Mouse (Mus musculus): ENCODE data around the gene Eno1. TPM values are rescaled to one million over a fixed set of nuclear protein-coding genes. Genes with fewer than 3 reads are reported as not detected.
A peak's percentile ranks its signal among the peaks of the same experiment; 100 is the strongest.

Gene Eno1
- 979 and 1,007 TPM in 2 replicates for polyA plus RNA-seq (2012; rRNA removed)

DNA sequence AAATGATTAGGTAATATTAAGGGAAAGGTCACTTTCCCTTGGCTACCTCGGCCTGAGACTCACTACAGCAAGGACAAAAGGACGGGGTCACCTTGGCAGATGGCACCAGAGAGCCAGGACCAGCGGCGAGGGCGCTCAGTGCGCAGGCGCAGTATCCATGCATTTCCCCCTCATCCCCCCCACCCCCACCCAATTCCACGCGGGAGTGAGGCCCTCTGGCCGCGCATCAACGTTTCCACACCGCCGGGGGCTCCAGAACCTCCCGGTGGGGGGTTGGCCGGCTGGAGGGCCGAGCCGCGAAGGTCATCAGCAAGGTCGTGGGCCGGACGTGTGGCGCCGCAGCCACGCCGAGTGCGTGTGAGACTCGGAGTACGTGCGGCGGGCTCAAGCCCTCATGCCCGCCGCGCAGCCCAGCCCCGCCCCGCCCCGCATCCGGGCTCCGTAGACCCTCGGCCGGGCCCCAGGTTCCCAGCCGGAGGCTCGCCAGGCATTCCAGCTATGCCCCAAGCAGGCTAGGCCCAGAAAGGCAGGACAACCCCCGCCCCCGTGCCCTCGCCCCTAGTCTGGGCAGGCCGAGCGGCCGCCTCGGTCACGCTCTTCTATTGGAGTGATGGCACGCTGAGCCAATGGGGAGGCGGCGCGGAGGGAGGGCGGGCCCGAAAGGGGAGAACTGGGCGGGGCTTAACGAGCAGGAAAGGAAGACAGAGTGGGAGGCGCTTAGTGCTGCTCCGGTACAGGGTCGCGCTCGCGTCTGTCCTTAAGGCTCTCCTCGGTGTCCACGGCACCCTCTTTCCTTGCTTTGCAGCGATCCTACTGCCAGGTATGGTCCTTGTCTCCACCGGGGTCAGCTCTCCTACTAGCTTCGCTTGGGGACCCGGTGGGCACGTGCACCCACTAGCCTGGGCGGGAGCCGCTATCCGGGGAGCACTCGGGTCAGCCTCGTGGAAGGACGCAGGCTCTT is at the start of gene Eno1:
TSS of gene Eno1 (plus strand) at position 201 of the 961 bp plus-strand sequence.
- DNase-seq (ENCODE audit: extremely low spot score in 1 of 2, low spot score in 1 of 2): peak; percentile 87 to 98

DNA sequence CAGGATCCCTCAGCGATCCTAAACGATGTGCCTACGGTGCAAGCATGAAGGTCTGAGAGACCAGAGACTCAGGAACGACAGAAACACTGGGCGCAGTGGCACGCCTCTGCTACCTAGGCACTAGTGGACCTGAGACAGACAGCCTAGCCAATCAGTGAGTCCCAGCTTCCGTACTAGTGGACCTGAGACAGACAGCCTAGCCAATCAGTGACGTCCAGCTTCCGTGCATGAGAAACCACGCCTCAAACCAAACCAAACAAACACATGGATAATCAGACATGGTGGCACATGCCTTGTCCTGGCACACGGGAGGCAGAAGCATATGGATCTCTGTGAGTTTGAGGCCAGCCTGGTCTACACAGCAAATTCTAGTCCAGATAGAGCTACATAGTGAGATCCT is 48.3 kb upstream of the Eno1 start:
- no peak for DNase-seq (ENCODE audit: extremely low spot score in 1 of 2, low spot score in 1 of 2)

DNA sequence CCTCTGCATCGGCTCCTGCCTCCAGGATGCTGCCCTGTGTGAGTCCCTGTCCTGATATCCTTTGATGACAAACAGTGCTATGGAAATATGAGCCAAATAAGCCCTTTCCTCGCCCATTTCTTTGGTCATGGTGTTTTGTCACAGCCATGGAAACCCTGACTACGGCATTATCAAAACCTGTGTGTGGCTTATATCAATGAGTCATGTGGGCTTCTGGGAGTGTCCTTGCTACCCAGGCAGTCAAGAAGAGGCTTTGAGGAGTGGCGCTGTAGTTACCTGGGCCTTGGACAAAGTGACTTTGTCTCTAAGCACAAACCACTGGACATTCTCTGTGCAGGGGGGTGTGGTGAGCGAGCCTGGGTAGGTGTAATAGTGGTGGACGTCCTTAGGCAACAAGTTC is 44.3 kb upstream of the Eno1 start:
- DNase-seq (ENCODE audit: extremely low spot score in 1 of 2, low spot score in 1 of 2): no peak

DNA sequence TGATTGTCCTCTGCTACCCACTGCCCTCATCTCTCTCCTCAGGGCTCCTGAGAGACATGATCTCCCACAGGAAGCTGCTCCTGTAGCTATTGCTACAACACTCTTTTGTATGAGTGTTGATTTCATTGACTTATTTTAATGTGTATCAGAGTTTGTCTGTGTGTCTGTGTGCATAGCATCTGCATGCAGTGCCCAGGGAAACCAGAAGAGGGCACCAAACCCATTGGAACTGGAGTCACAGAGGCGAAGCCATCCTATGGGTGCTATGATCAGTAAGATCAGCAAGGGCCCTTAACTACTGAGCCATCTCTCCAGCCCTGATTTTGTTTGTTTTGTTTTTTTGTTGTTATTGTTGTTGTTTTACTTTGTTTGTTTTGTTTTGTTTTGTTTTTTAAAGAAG is 42.6 kb upstream of the Eno1 start:
- DNase-seq (ENCODE audit: extremely low spot score in 1 of 2, low spot score in 1 of 2): peak in 1 of 2 experiments; percentile 42

DNA sequence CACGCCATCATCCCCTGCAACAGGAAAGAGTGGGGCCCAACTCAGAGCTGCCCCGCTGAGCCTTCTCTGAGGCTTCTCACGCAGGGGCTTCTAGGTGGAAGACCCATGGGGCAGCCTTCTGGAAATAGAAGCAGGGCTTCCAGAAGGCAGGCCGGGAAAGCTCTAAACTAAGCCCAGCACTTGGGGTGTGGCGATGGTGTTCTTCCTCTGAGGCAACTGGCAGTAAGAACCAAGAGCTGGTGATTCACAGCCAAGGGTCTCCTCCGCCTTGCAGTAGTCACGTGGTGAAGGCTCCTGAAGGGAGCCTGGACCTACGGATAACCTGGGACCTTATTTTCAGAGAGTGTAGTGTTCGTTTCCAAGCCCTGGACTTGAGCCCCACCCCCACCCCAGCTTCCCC is 38.3 kb upstream of the Eno1 start:
- no peak for DNase-seq (ENCODE audit: extremely low spot score in 1 of 2, low spot score in 1 of 2)

DNA sequence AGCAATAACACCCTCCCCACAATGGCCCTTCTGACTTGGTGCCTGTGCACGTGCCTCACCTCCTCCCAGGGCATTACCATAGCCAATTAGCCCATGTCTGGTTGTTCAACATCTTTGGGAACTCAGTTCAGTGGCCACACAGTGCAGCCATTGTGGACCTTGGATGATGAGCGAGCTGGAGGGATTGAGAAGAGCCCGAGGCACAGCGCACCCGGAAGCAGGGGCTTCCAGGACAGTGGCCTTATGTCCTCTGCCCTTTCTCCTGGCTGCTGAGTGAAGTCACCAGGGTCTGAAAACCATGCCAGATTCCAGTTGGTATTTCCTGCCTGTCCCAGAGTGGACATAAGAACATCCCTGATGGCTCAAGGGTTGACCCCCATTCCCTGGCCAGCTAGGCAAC is 35.3 kb upstream of the Eno1 start, which contains the start of gene Car6:
TSS of gene Car6 (minus strand) at position 101 of the 400 bp plus-strand sequence.
- DNase-seq (ENCODE audit: extremely low spot score in 1 of 2, low spot score in 1 of 2): no peak

- no peak for DNase-seq (ENCODE audit: extremely low spot score in 1 of 2, low spot score in 1 of 2)
These were observed 33.8 kb upstream of the Eno1 start for GRCm38 (mm10) chr4:150202702-150203101.

DNA sequence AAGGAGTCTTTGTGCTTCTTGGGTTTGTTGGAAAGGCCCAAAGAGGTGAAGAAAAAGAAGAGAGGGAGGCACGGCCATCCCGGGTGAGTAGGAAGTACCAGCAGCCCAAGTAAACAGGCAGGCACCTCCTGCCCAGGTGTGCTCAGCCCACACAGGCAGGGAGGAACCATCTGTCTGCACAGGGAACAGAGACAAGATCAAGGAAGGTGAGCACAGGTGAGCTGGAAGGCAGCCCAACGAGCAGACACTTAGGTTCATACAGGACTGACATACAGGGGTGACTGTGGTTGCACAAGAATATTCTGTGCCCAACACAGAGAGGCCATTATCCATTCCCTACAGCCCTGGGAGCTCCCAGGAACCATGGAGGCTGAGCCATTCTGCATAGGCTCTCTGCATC is 31.6 kb upstream of the Eno1 start:
- no peak for DNase-seq (ENCODE audit: extremely low spot score in 1 of 2, low spot score in 1 of 2)

- no peak for DNase-seq (ENCODE audit: extremely low spot score in 1 of 2, low spot score in 1 of 2)
These were observed 26.8 kb upstream of the Eno1 start for GRCm38 (mm10) chr4:150209751-150210150.

GRCm38 (mm10) chr4:150210306-150210705 is 26.2 kb upstream of the Eno1 start:
- DNase-seq (ENCODE audit: extremely low spot score in 1 of 2, low spot score in 1 of 2): no peak

DNA sequence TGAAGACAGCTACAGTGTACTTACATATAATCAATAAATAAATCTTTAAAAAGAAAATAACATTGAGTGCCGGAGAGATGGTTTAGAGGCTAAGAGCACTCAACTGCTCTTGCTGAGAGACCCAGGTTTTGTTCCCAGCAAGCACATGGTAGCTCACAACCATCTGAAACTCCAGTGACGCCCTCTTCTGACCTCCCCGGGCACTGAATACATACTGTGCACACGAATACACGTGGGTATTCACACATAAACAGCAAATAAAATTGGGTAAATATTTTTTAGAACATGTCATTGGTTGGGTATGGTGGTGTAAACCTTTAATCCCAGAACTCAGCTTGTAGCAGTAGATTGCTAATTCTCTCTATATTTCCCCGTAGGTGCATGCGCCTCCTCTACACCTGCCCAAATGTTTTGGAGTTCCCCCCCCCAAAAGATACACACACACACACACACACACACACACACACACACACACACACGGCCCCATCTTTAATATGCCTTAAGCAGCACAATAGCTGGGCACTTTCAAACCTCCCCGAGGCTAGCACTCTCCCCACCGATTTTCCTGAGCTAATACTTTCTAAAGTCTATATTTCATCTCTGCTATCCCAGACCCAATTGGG is 24.5 kb upstream of the Eno1 start:
- no peak for DNase-seq (ENCODE audit: extremely low spot score in 1 of 2, low spot score in 1 of 2)

DNA sequence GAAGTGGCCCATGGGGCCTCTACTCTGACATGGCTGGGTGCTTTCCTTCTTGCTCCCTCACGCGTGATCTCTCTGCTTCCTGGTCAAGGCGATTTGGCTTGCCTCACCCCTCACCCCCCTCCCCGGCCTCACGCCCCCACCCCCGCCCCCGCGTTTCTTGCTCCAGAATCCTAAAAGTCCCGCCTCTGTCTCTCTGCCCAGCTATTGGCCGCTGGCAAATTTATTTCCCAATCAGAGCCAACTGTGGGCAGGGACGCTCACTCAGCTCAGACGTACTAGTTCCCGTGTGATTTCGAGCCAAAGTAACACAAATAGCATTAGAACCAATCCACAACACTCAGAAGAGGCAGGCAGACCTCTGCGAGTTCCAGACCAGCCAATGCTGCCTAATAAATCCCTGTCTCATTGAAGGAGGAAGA is 24.0 kb upstream of the Eno1 start:
- DNase-seq (ENCODE audit: extremely low spot score in 1 of 2, low spot score in 1 of 2): no peak

DNA sequence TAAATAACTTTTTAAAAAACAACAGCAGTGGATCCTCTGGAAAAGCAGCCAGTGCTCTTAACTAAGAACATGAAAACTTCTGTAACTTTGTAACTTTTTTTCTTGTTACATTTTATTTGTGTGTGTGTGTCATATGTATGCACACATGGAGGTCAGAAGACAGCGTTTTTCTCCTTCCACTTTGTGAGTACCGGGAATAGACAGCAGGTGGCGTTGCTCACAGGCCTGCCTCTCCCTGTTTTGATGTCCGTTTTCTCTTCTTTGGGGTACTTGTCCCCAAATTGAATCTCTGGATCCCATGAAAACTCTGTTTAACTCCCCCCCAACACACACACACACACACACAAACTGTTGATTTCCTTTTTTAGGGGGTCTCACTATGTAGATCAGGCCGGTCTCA is 22.6 kb upstream of the Eno1 start:
- no peak for DNase-seq (ENCODE audit: extremely low spot score in 1 of 2, low spot score in 1 of 2)

DNA sequence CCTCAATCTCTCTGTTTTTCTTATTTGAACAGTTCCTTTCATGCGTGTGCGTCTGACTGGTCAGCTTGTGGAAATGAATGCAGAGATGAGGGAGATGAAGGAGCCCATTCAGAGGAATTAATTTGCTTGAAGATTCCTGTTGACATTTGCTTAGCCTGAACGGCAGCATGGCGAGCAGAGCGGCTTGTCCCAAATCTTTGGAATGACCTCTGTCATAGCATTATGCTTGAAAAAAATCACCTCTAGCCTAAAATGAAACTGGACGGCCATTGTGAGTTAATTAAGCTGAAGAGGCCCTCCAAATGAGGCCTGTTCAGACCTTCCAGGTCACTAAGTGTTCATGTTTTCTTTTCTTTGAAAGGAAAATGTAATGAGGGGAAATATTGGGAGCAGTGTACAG is 20.1 kb upstream of the Eno1 start:
- no peak for DNase-seq (ENCODE audit: extremely low spot score in 1 of 2, low spot score in 1 of 2)

GRCm38 (mm10) chr4:150217042-150217554 is 19.4 kb upstream of the Eno1 start:
- DNase-seq (ENCODE audit: extremely low spot score in 1 of 2, low spot score in 1 of 2): no peak

GRCm38 (mm10) chr4:150217935-150218334 is 18.6 kb upstream of the Eno1 start:
- DNase-seq (ENCODE audit: extremely low spot score in 1 of 2, low spot score in 1 of 2): no peak

GRCm38 (mm10) chr4:150219501-150220292 is 16.8 kb upstream of the Eno1 start:
- DNase-seq (ENCODE audit: extremely low spot score in 1 of 2, low spot score in 1 of 2): peak in 1 of 2 experiments; percentile 74

- DNase-seq (ENCODE audit: extremely low spot score in 1 of 2, low spot score in 1 of 2): no peak
These were observed 15.9 kb upstream of the Eno1 start for GRCm38 (mm10) chr4:150220584-150220983.

GRCm38 (mm10) chr4:150221017-150221640 is 15.4 kb upstream of the Eno1 start:
- DNase-seq (ENCODE audit: extremely low spot score in 1 of 2, low spot score in 1 of 2): no peak

DNA sequence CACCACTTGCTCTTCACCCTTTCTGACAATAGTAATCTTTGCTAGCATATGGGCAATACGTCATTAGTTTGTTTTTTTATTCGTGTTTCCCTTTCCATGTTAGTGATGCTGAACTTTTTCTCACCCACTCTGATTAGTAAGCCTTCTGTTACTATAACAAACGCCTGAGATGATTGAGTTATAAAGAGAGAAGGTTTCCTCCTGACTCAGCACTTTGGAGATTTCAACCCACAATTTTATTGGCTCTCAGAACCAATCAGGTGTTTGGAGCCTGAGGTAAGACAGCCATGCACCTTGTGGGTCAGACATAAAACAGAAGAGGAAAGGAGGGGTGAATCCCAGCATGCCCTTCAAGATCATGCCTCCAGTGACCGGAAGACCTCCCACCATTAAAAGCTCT is 12.7 kb upstream of the Eno1 start:
- DNase-seq (ENCODE audit: extremely low spot score in 1 of 2, low spot score in 1 of 2): no peak

All from frontal cortex, adult 2 months (tissue).